Mouse (Mus musculus) hindlimb bud, embryonic 11.5 days (tissue): Measurements from ENCODE around the gene Gpr179.
A peak's percentile ranks its signal among the peaks of the same experiment; 100 is the strongest.
"Not testable (repeated sequence)": the region's sequence is repeated elsewhere in the genome, so short reads cannot be mapped to it uniquely, and the experiment has no call there.

Experiments used
- DNase-seq: peaks from one replicate; pipeline ENCODE4 v3.0.0-alpha.2; 2012; ENCODE audit warnings: low read depth, low spot score; ENCODE audit errors: extremely low spot score

Gpr179 gene

DNA sequence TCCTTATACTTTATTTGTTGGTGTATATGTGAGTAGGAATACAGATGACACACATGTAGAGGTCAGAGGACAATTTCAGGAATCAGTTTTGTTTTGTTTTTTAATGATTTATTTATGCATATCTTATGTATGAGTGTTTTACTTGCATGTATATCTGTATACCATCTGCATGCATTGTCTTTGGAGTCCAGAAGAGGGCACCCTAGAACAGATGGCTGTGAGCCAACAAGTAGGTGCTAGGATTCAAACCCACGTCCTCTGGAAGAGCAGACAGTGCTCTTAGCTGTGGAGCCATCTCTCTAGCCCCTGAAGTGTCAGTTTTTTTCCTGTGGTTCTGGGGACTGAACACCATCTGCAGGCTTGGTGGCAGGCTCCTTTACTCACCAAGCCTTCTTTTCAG lies 26.7 kb downstream of the Gpr179 start:
- DNase-seq: no peak

DNA sequence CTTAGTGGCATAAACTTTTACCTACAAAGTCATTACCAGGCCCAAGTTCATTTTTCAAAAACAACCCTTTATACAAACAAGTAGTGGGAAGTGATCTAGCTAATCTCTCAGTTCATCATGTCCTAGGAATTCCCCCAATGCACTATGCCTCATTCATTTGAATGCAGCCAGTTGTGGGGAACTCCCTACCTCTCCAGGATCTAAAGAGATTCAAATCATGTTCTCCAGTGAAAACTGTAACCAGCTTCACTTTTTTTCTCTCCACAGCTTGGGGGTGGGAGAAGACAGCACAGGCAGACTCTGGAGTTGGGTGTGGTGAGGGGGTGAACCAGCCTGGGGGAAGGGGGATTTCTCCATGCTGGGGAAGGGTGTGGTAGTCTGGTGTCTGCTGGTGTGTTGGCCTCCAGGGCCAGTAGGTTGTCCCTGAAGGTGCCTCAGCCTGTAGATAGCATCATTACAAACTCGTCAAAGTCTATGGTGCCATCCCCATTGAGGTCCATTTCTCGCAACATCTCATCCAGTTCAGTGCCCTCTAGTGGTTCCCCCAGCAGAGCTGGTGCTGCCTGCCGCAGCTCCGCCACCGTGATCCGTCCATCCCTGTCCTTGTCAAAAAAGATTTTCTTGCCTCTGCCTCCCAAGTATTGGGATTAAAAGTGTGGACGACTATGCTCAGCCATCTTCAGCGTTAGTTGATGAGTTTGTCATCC lies 29.8 kb downstream of the Gpr179 start:
- not testable (repeated sequence) for DNase-seq

GRCm38 (mm10) chr11:97321197-97321596 lies 30.7 kb downstream of the Gpr179 start:
- no peak for DNase-seq

DNA sequence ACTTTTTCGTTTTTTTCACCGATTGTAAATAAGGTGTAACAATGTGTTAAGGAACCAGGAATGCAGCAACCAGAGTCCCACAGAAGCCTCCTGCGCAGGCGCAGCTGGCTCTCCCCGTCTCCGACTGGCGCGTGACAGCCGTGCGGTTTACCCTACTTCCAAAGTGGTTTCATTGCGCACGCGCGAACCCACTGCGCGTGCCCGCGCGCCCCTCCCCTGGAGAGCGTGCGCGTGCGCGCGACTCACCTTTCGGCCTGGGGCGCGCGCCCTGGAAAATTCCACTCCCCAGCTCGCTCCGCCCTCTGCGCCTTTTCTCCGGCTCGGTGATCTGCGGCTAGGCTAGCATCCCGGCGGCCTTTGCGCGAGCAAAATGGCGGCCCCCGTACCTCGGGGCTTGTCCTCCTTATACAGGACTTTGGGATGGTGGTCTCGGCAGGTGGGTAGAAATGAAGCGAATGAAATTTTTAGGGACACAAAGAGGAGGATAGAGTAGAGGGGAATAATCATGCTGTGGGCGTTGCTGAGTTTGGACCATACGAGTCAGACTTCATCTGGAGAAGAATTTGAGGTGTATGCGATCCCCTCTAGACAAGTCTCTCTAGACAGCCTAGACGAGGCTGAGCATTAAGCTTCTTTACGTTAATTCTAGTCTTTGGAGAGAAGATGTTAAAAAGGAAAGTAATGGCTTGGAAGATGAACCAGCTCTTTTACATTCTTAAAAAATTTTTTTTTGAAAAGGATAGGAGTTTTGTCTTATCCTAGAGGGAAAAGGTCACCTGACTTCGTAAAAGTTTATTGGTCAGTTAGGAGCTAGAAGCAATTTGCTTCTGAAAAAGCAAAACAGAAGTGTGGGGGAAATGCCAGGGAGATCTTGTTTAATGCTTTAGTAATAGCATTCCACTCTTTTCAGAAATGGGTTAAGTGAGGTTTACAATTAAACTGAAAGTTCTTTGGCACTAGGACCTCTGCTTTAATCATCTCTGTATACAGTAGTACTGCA lies 36.1 kb downstream of the Gpr179 start, which contains the start of gene Mrpl45:
TSS of gene Mrpl45 (plus strand) at position 213 of the 1,000 bp plus-strand sequence.
- peak; percentile 99 for DNase-seq

DNA sequence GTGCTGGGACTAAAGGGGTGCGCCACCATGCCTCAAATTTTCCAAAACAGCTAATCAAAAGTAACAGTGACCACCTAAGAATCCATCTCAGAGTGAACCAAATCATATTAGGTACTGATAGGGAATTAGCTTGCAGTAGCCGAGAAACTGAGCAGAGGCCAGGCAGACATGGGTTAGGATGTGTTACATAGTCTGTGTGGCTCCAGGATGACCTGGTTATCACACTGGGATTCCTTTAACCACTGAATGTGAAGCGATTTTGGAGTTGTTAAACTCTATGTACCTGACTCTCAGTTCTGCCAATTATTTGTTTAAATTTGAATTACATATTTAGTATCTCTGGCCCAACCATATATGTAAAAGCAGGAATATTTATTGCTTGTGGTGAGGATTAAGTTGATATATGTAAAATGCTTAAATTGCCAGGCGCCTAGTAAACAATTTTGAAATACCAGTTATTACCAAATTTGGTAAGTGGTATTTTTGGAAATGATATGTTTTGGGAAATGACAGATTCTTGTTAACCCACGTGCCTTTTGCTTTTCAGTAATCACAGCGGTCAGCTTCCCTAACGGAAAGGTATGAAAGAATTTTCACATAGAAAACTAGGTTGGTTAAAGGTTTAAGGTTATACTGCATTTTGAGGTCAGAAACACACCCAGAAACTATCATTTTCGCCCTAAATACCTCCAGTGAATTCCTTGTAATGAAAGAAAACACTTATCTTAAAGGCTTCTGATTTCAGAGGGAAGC lies 37.0 kb downstream of the Gpr179 start:
- no peak for DNase-seq

- no peak for DNase-seq
Observed at GRCm38 (mm10) chr11:97314110-97314509, 37.8 kb downstream of the Gpr179 start.

DNA sequence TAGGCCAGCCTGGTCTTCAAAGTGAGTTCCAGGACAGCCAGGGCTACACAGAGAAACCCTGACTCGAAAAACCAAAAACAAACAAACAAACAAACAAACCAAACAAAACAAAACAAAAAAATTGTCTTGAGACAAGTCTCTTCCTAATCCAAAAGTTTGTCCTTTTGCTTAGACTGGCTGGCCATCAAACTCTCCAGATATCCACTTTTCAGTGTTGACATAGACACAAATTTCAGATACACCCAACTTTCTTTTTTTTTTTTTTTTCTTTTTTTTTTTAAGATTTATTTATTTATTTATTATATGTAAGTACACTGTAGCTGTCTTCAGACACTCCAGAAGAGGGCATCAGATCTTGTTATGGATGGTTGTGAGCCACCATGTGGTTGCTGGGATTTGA lies 39.0 kb downstream of the Gpr179 start:
- DNase-seq: not testable (repeated sequence)

DNA sequence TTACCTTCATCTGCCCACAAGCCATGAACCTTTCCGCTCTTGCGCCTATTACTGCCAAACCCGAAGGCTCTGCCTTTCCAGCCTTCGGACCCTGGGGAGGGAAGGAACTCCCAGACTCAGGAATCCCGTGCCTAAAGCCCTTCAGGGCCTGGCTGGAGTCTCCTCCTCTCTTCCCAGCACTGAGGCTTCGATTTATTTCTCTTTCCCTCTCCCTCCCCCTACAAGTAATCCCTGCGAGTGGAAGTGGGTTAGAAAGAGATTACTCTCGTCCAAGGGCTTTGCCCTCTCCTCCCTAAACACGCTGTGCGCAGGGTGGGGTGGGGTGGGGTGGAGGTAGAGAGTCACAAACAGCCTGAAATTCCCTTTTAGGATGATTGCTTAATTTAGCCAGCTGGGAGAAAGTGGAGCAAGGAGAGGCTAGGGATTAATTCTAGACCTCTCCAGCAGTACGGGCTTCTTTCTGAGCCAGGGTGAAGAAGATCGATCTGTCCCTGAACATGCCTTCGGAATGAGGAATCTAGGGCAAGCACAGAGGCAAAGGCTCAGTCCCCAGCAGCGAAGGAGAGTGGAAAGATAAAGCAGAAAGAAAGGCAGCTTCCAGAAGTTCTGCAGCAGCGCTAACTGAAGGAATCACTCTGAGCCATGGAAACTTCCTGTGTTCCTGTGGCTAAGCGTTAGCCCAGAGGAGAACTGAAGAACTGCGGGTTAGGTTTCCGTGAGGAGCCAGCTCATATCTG lies 40.8 kb downstream of the Gpr179 start:
- no peak for DNase-seq

- DNase-seq: peak; percentile 62
Observed at GRCm38 (mm10) chr11:97309911-97310571, 41.8 kb downstream of the Gpr179 start.

GRCm38 (mm10) chr11:97309451-97309836 lies 42.4 kb downstream of the Gpr179 start:
- no peak for DNase-seq

- DNase-seq: no peak
Observed at GRCm38 (mm10) chr11:97308806-97309450, 42.9 kb downstream of the Gpr179 start.

- DNase-seq: no peak
Observed at GRCm38 (mm10) chr11:97307294-97308069, 44.4 kb downstream of the Gpr179 start.

GRCm38 (mm10) chr11:97304631-97305030 lies 47.2 kb downstream of the Gpr179 start:
- no peak for DNase-seq

GRCm38 (mm10) chr11:97302231-97302781 lies 49.6 kb downstream of the Gpr179 start:
- DNase-seq: no peak

DNA sequence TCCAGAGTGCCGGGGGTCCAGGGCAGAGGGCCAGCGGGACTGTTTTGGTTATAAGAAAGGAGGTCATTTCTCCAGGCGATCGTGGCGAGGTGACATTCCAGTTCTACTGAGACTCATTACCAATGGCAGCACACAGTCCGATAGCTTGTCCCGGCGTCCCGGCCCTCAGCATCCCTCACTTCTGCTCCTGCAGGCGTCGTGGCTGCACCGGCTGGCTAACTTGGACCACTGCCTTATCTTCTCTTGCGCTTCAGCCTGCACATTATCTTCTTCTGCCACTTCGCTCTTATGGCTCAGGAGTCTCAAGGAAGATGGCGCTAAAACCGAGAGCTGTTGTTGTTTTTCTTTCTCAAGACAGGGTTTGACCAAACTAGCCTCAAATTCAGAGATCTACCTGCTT lies 50.5 kb downstream of the Gpr179 start:
- DNase-seq: no peak

- DNase-seq: no peak
Observed at GRCm38 (mm10) chr11:97299939-97300338, 51.9 kb downstream of the Gpr179 start.

DNA sequence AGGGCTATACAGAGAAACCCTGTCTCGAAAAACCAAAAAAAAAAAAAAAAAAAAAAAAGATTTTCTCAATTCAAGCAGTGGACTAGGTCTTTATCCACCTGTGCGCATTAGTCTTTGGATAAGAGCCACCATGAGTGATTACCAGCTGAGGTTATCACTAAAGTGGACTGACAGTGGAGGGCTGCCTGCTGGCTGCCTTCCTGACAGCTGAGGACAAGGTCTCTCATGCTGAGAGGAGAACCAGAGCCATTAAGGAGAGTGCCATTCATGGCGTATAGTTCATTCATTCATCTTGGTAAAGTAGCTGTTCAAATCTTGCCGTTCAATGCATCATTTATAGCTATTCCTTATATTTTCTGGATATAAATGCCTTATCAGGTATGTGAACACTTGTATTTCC lies 55.3 kb downstream of the Gpr179 start:
- no peak for DNase-seq

- DNase-seq: no peak
Observed at GRCm38 (mm10) chr11:97292731-97293130, 59.1 kb downstream of the Gpr179 start.
